In genomic region chr5:35054628-35055027, GRCm38 (mm10) we compare ENCODE assay signal across 12 mouse cellular contexts. TPM values are rescaled to one million over a fixed set of nuclear protein-coding genes. Genes with fewer than 3 reads are reported as not detected.
"Had no signal": no experiment of that assay in that cellular context is flagged by ENCODE, and none has a peak within 500 bp of the region (broad histone marks: within the 10 kb centered on the region; RNA-seq: fewer than 3 reads in every experiment).

No protein-coding gene starts in this region.

- ATAC-seq: midbrain, embryonic 13.5 days; midbrain, embryonic 16.5 days had no signal

- H3K4me3 ChIP-seq: limb, embryonic 10.5 days; limb, embryonic 13.5 days; liver, embryonic 13.5 days; midbrain, embryonic 10.5 days; midbrain, embryonic 13.5 days had no signal

- DNase-seq: kidney, adult 9 months; liver; liver, embryonic 13.5 days; right cerebral cortex, postnatal 25 days; thymus, adult 2 months; thymus, postnatal 14 days had no signal

- H3K9me3 ChIP-seq: limb, embryonic 10.5 days; limb, embryonic 13.5 days; liver, embryonic 13.5 days; midbrain, embryonic 10.5 days had no signal

- H3K36me3 ChIP-seq: limb, embryonic 10.5 days; limb, embryonic 13.5 days; liver, embryonic 13.5 days; midbrain, embryonic 10.5 days; midbrain, embryonic 13.5 days had no signal

- H3K27ac ChIP-seq: limb, embryonic 10.5 days; limb, embryonic 13.5 days; liver, embryonic 13.5 days; midbrain, embryonic 10.5 days; midbrain, embryonic 13.5 days had no signal

- H3K9ac ChIP-seq: limb, embryonic 13.5 days; liver, embryonic 13.5 days; midbrain, embryonic 13.5 days had no signal

- H3K4me2 ChIP-seq: limb, embryonic 13.5 days; liver, embryonic 13.5 days; midbrain, embryonic 13.5 days had no signal

RNA-seq across cellular contexts. Expression of gene Dok7, which starts 1.9 kb away (rescaled TPM):
- total RNA-seq: monocyte, adult 5-6 weeks had no signal

RNA-seq across cellular contexts. Expression of gene Hgfac, which starts 13.3 kb away (rescaled TPM):
- total RNA-seq: monocyte, adult 5-6 weeks had no signal
